Mouse (Mus musculus) brown adipose tissue, adult 24 weeks (tissue): ENCODE data around the gene Hist1h2bf. TPM values are rescaled to one million over a fixed set of nuclear protein-coding genes. Genes with fewer than 3 reads are reported as not detected.
A peak's percentile ranks its signal among the peaks of the same experiment; 100 is the strongest.
"Not testable (repeated sequence)": the region's sequence is repeated elsewhere in the genome, so short reads cannot be mapped to it uniquely, and the experiment has no call there.

Experiments used
- H3K27ac ChIP-seq: fragments of 200-500 bp; replicated peaks from 2 replicates; pipeline ENCODE4 v1.5.1; 2012; ENCODE audit warnings: low read depth, mild to moderate bottlenecking, low read length
- H3K4me1 ChIP-seq: fragments of 200-500 bp; 2 replicates; pipeline ENCODE4 v1.6.1; 2012; ENCODE audit warnings: low read length, mixed read lengths; ENCODE audit not compliant: control insufficient read depth, insufficient read depth, insufficient read length
- H3K4me3 ChIP-seq: fragments of 200-500 bp; 2 replicates; pipeline ENCODE4 v1.5.1; 2012; ENCODE audit warnings: low read depth, mild to moderate bottlenecking, low read length, moderate library complexity; ENCODE audit not compliant: insufficient read depth
- polyA plus RNA-seq: library from polyadenylated mRNA; stranded (reverse); fragments of >200 nt; gene quantifications from 2 replicates; pipeline ENCODE4 v1.2.4, GENCODE M21; 2012; ENCODE audit not compliant: missing spikeins, insufficient read depth, insufficient read length

Hist1h2bf gene
- polyA plus RNA-seq, 1 experiment: not detected

DNA sequence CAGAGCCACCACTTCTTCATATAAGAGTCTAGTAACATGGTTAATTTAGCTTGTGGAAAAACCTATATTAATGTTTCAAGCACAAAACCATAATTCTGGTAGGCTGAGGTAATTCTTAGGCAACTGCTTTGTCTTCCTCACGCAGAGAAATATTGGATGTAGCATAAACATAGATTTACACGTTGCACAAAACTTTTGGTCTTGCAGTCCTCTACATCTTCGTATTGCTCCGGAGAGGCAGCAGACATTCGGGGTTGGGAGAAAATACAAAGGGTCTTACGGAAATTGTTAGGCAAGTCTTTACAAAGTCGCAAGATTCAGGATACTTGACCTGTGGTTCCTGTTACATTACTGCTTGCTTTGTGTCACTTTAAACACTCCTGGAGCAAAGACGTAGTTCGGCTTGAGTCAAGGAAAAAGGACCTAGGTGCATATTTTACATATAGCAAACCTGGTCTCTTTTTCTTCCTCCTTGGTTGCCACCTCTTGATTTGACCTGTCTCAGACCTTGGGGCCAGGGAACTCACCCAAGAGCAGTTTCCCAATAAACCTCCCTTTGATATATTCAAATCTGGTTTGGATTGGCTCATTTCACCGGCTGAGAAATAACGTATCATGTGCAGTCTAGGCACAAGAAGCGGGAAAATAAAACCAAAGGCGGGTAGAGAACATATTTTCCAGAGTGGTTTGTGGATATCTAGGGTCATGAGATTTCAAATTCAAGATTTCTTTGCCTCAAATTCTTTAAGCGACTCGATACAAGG lies 39.4 kb downstream of the Hist1h2bf start:
- Histone ChIP-seq H3K4me1 (peaks cover 8% of the 10 kb centered on the region), H3K4me3 (peak overlapping the region; percentile 34), H3K27ac (0 out of 2 replicates have a peak overlapping the region, but pooled peaks have one; percentile 2)

DNA sequence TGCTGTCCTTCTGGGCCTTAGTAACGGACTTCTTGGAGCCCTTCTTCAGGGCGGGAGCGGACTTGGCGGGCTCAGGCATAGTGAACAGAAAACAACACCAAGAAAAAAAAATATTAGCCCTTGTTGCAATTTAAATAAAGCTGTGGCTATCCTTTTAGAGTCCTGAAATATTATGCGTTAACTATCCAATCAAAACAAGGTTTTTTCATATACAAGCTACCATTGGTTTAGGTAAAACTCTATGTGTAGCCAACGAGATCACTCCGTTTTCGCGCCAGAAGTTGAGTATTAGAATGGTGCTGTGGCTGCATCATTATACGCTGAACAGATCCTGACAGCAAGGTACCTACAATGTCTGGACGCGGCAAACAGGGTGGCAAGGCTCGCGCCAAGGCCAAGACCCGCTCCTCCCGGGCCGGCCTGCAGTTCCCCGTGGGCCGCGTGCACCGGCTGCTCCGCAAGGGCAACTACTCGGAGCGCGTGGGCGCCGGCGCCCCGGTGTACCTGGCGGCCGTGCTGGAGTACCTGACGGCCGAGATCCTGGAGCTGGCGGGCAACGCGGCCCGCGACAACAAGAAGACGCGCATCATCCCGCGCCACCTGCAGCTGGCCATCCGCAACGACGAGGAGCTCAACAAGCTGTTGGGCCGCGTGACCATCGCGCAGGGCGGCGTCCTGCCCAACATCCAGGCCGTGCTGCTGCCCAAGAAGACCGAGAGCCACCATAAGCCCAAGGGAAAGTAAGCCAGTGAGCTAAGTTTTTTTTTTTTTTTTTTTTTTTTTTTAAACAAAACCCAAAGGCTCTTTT lies 40.2 kb downstream of the Hist1h2bf start, which contains the start of gene Hist1h2af:
Gene Hist1h2af, plus strand, starts transcription at position 347 of the 808 bp plus-strand sequence.
- H3K27ac ChIP-seq: 0 out of 2 replicates have a peak within 1 kb of the TSS, but pooled peaks have one; percentile 2
- not testable (repeated sequence) for H3K4me1 ChIP-seq
- H3K4me3 ChIP-seq: peak within 1 kb of the TSS; percentile 39

DNA sequence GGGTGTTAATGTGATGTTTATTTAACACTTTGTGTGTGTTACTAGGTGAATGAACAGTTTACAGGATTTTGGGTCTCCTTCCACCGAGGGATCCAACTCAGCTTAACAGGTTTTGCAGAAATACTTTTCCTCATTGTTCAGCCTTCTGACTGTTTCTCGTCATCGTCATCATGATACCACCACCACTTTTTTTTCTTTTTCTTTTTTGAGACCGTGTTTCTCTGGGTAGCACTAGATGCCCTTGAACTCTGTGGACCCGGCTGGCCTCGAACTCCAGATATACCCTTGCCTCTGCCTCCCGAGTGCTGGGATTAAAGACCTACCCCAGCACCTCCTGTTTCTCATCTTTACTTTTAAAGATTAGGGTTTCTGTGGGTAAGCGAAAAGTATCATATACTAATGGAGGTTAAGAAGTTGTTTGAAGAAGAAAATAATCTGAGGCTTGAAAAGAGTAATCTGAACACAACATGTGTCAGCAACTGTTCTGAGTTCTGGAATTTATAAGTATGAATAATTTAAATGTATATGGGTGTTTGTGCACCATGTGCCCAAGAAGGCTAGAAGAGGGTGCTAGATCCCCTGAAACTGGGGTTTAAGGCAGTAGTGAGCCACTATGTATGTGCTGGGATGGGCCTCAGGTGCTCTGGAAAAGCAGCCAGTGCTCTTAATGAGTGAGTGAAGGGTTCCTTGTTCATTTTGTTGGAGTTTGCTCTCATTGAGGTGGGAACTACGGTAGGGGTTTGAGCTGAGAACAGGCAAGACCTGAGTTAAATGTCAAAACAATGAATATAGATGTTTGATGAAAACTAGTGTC lies 41.5 kb downstream of the Hist1h2bf start:
- Histone ChIP-seq H3K4me3 (peak overlapping the region; percentile 24), H3K4me1 (peaks cover 8% of the 10 kb centered on the region), H3K27ac (no peak overlapping the region)

DNA sequence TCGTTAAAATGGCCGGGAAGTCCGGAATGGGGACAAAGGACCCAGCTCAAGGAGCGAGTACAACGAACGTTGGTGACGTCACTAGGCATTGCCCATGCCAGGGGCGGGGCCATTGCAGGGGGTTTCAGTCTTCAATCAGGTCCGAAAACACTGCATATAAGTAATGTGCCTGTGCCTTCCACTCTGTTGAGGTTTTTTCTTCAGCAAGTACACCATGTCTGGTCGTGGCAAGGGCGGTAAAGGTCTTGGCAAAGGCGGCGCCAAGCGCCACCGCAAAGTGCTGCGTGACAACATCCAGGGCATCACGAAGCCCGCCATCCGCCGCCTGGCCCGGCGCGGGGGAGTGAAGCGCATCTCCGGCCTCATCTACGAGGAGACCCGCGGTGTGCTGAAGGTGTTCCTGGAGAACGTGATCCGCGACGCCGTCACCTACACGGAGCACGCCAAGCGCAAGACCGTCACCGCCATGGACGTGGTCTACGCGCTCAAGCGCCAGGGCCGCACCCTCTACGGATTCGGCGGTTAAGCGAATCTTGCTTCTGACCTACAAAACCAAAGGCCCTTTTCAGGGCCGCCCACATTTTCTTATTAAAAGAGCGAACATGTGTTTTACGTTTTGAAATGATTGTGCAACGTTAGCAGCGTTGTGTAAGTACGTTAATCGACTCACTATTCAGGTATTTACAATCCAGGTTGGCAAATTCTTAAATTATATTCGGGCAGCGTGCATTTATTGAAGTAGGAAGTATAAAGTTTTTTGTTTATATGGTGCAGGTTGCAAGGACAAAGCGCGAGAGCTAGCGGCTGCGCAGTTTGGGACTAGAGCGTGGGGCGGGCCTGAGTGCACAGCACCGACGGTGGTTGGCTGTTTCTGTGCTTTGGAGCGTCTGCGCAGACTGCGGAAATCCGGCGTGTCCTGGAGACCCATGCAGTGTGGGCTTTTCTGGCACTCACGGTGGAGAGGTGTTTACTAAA lies 42.8 kb downstream of the Hist1h2bf start, which contains the start of gene Hist1h4h:
Gene Hist1h4h, plus strand, starts transcription at position 150 of the 975 bp plus-strand sequence.
- H3K4me1 ChIP-seq: peaks cover 8% of the 10 kb centered on the region
- peak within 1 kb of the TSS; percentile 59 for H3K4me3 ChIP-seq
- peak within 1 kb of the TSS; percentile 88 for H3K27ac ChIP-seq

DNA sequence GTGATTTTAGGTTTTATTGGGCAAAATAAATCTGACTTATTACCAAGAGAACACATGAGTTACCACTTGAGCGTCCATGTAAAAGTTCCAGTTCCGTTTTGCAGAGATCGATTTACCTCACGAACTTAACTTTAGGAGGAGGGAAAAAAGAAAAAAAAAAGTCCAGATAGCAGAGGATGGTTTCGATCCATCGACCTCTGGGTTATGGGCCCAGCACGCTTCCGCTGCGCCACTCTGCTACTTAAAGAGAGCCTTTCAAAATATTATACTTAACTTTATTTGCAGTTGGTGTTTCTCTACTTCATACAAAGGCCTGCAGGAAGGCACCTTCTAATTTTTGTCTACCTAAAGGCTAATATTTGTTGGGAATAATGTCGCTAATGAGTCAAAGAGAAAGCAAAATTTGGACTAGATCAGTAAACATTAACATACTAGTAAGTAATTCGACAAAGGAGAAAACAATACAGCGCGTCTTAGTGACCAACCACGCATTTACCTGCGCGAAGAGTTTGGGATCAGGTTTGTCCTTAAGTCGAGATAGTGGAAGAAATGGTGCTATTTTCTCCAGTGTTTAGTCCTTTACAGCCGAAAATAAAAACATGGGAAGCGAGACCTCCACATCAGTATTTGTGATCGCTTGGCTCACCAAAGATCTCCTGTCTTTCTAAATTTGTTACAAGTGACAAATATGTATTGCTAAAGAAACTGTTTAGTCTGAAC lies 43.7 kb downstream of the Hist1h2bf start:
- peaks cover 8% of the 10 kb centered on the region for H3K4me1 ChIP-seq
- H3K27ac ChIP-seq: peak overlapping the region; percentile 88
- H3K4me3 ChIP-seq: peak overlapping the region; percentile 59

DNA sequence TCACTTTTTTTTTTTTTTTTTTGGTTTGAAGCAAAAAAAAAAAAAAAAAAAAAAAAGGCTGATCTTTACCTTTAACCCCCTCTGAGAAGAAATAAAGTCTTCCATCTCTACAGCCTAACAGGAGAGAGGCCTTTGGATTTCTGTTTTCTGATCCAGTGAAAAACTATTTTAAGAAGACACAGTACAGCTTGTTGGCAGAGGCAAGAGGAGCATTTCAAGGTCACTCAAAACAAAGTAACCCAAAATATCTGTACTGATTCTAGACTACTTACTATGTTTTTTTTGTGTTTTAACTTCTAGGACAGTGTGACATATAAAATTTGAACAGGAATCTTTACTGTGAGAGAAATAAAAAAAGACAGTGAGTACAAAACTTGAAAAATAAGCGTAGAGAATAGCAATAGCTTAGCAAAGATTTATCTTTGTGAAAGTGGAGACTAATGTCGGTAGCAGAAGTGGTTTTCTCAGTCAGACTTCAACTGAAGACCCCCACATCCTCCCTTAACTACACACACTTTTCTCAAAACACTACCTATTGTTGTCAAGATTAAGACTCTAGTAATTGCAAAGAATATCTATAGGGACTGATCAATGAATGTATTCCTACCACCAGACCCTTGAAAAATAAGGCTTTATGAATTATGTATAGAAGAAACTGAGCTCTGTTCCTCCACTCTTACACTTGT lies 44.4 kb downstream of the Hist1h2bf start:
- peaks cover 8% of the 10 kb centered on the region for H3K4me1 ChIP-seq
- no peak overlapping the region for H3K27ac ChIP-seq
- H3K4me3 ChIP-seq: peak overlapping the region; percentile 59; the same call in 1 of the 2 replicates

DNA sequence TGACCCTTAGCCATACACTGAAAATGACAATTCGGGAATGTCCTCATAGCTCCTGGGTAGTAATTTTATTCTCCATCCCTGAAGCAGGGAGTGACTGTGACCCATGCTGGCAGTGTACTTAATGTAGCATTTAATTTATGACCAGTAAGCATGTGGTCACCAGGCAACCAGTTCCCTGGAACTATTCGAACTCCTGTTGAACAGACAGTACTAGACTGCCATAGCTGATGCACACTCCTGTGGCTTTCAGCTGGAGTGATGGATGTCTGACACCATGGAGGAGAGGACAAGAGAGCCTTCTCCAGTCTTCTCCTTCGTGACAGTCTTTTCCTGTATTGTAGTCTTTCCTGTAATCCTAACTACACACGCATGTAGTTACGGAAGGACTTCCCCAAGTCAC lies 45.0 kb downstream of the Hist1h2bf start:
- H3K4me1 ChIP-seq: peaks cover 6% of the 10 kb centered on the region
- no peak overlapping the region for H3K27ac ChIP-seq
- no peak overlapping the region for H3K4me3 ChIP-seq

DNA sequence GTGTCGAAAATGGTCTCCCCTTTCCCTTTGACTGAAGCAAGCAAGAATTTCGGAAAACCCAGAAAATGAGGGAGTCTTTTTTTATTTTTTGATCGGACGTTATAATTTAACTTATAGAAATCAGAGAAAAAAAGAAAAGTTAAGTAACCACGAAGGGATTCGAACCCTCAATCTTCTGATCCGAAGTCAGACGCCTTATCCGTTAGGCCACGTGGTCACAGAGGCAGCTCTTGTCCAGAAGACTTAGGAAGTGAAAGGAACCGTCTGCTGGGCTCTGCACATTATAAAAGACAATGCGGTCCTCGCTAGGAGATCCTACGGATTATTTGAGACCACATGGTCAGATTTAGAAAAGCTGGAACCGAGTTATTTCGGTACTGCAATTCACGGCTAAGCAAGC lies 47.7 kb downstream of the Hist1h2bf start:
- Histone ChIP-seq H3K4me1 (no peaks in the 10 kb centered on the region), H3K27ac (no peak overlapping the region), H3K4me3 (peak overlapping the region; percentile 63)

DNA sequence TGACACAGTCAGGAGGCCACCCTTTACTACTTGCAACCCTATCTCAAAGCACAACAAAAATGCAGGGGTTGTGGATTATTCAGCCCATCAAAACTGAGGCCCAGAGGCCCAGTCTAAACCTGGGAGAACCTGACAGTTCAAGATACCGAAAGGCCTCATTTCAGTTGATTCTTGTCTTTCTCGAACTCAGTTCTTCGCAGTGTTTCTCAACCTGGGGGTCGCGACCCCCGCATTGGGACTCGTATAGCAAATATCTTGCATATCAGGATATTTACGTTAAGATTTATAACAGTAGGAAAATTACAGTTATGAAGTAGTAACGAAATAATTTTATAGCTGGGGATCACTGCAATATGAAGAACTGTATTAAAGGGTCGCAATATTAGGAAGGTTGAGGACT lies 48.1 kb downstream of the Hist1h2bf start:
- Histone ChIP-seq H3K4me3 (no peak overlapping the region), H3K4me1 (no peaks in the 10 kb centered on the region), H3K27ac (no peak overlapping the region)

DNA sequence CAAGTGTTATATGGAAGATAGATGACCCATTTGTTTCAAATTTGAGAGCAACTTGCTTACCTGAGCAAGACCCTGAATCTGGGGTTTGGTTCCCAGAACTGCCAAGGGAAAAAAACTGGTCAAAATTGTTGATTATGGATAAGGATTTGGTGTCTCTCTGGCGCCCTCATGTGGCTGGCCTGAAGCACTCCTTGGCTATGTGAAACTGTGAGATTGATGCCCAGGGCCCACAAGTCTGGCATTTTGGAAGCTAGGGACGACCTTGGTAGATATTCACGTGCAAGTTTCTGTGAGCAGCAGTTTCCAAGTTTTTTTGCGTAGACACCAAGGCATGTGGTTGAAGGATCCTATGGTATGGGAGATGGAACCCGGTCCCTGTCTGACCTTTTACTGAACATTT lies 49.3 kb downstream of the Hist1h2bf start:
- Histone ChIP-seq H3K27ac (no peak overlapping the region), H3K4me1 (no peaks in the 10 kb centered on the region), H3K4me3 (no peak overlapping the region)

DNA sequence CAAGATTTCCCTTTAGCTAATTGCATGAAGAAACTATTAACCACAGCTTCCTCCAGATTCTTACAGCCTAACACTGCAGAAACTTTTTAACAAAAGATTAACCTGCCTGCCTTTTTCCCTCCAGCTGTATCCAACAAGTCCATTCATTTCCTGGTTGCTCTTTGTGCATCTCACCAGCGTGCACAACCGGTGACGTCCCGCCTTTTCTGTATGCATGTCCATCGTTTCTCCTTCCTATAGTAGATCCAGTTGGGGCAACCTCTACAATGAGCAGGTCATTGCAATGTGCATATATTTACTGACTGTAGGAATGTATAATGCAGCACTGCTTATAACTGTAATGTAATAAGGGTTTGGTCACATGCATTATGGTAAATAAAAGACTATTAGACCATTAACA lies 50.0 kb downstream of the Hist1h2bf start:
- H3K4me1 ChIP-seq: no peaks in the 10 kb centered on the region
- H3K27ac ChIP-seq: no peak overlapping the region
- no peak overlapping the region for H3K4me3 ChIP-seq
